Mouse (Mus musculus): ENCODE results near the gene Sec11a. TPM values are rescaled to one million over a fixed set of nuclear protein-coding genes. Genes with fewer than 3 reads are reported as not detected.
"Not testable (repeated sequence)": the region's sequence is repeated elsewhere in the genome, so short reads cannot be mapped to it uniquely, and the experiment has no call there.

Gene Sec11a
- polyA plus RNA-seq, 1 experiment, result 112 TPM

- no peak for TF ChIP-seq FOSL1 (IDR thresholded peaks at IDR 0.05; ENCODE audit: insufficient read depth, low read length, poor library complexity, severe bottlenecking)
- no peak for TF ChIP-seq MYOG (IDR thresholded peaks at IDR 0.05; ENCODE audit: control insufficient read depth, extremely low read depth, insufficient read length)
- TF ChIP-seq MYOD1 (IDR thresholded peaks at IDR 0.05; ENCODE audit: control insufficient read depth, insufficient read length, low read depth), result no peak
- no peak for TF ChIP-seq MAX (IDR thresholded peaks at IDR 0.05)
- H3ac ChIP-seq (ENCODE audit: control insufficient read depth, insufficient read length, low read depth), result no peak overlapping the region
- no peaks in the 10 kb centered on the region for H3K36me3 ChIP-seq (ENCODE audit: control insufficient read depth, insufficient read depth)
- H3K4me3 ChIP-seq (ENCODE audit: insufficient read depth, poor library complexity, severe bottlenecking), result no peak overlapping the region
- H3K79me2 ChIP-seq (ENCODE audit: control insufficient read depth, insufficient read depth), result peaks cover 2% of the 10 kb centered on the region
- H3K27me3 ChIP-seq (ENCODE audit: control insufficient read depth, insufficient read depth, insufficient read length), result peaks cover 5% of the 10 kb centered on the region
- no peaks in the 10 kb centered on the region for H3K79me3 ChIP-seq (ENCODE audit: low read depth)
Measured at GRCm38 (mm10) chr7:80952140-80952539, 4.6 kb upstream of the Sec11a start.

GRCm38 (mm10) chr7:80951461-80951860, 3.9 kb upstream of the Sec11a start:
- H3K4me3 ChIP-seq (ENCODE audit: insufficient read depth, poor library complexity, severe bottlenecking), result no peak overlapping the region

GRCm38 (mm10) chr7:80939808-80940207, 7.8 kb downstream of the Sec11a start:
- TF ChIP-seq CTCF (IDR thresholded peaks at IDR 0.05; ENCODE audit: control insufficient read depth, insufficient read depth, insufficient read length), result no peak
- no peak for TF ChIP-seq FOSL1 (IDR thresholded peaks at IDR 0.05; ENCODE audit: insufficient read depth, low read length, poor library complexity, severe bottlenecking)
- TF ChIP-seq MYOG (IDR thresholded peaks at IDR 0.05; ENCODE audit: control insufficient read depth, extremely low read depth, insufficient read length), result no peak
- no peak for TF ChIP-seq MAX (IDR thresholded peaks at IDR 0.05)
- TF ChIP-seq USF1 (IDR thresholded peaks at IDR 0.05; ENCODE audit: low read depth), result no peak
- no peak for TF ChIP-seq CEBPB (IDR thresholded peaks at IDR 0.05; ENCODE audit: low read depth)
- no peak for TF ChIP-seq MYOD1 (IDR thresholded peaks at IDR 0.05; ENCODE audit: control insufficient read depth, insufficient read length, low read depth)
- H3K27me3 ChIP-seq (ENCODE audit: control insufficient read depth, insufficient read depth, insufficient read length), result no peaks in the 10 kb centered on the region
- H3ac ChIP-seq (ENCODE audit: control insufficient read depth, insufficient read length, low read depth), result no peak overlapping the region
- peaks cover 16% of the 10 kb centered on the region for H3K36me3 ChIP-seq (ENCODE audit: control insufficient read depth, insufficient read depth)
- peaks cover 73% of the 10 kb centered on the region for H3K79me3 ChIP-seq (ENCODE audit: low read depth)
- no peak overlapping the region for H3K4me3 ChIP-seq (ENCODE audit: insufficient read depth, poor library complexity, severe bottlenecking)
- peaks cover 77% of the 10 kb centered on the region for H3K79me2 ChIP-seq (ENCODE audit: control insufficient read depth, insufficient read depth)

More at GRCm38 (mm10) chr7:80951461-80951860, 3.9 kb upstream of the Sec11a start:
- no peaks in the 10 kb centered on the region for H3K36me3 ChIP-seq (ENCODE audit: control insufficient read depth, insufficient read depth)
- peaks cover 9% of the 10 kb centered on the region for H3K79me2 ChIP-seq (ENCODE audit: control insufficient read depth, insufficient read depth)
- H3ac ChIP-seq (ENCODE audit: control insufficient read depth, insufficient read length, low read depth), result no peak overlapping the region
- peaks cover 5% of the 10 kb centered on the region for H3K79me3 ChIP-seq (ENCODE audit: low read depth)
- peaks cover 5% of the 10 kb centered on the region for H3K27me3 ChIP-seq (ENCODE audit: control insufficient read depth, insufficient read depth, insufficient read length)
- no peak for TF ChIP-seq MYOD1 (IDR thresholded peaks at IDR 0.05; ENCODE audit: control insufficient read depth, insufficient read length, low read depth)
- TF ChIP-seq FOSL1 (IDR thresholded peaks at IDR 0.05; ENCODE audit: insufficient read depth, low read length, poor library complexity, severe bottlenecking), result no peak
- TF ChIP-seq CTCF (IDR thresholded peaks at IDR 0.05; ENCODE audit: control insufficient read depth, insufficient read depth, insufficient read length), result no peak
- TF ChIP-seq MYOG (IDR thresholded peaks at IDR 0.05; ENCODE audit: control insufficient read depth, extremely low read depth, insufficient read length), result no peak

- Histone ChIP-seq H3K36me3 (ENCODE audit: control insufficient read depth, insufficient read depth) (peaks cover 21% of the 10 kb centered on the region), H3K79me3 (ENCODE audit: low read depth) (peaks cover 53% of the 10 kb centered on the region), H3K79me2 (ENCODE audit: control insufficient read depth, insufficient read depth) (peaks cover 72% of the 10 kb centered on the region)
- not testable (repeated sequence) for H3ac ChIP-seq (ENCODE audit: control insufficient read depth, insufficient read length, low read depth); H3K27me3 ChIP-seq (ENCODE audit: control insufficient read depth, insufficient read depth, insufficient read length); H3K4me3 ChIP-seq (ENCODE audit: insufficient read depth, poor library complexity, severe bottlenecking)
Measured at GRCm38 (mm10) chr7:80937304-80937666, 10.3 kb downstream of the Sec11a start.

- Histone ChIP-seq H3K36me3 (ENCODE audit: control insufficient read depth, insufficient read depth) (peaks cover 21% of the 10 kb centered on the region), H3K79me2 (ENCODE audit: control insufficient read depth, insufficient read depth) (peaks cover 67% of the 10 kb centered on the region), H3K79me3 (ENCODE audit: low read depth) (peaks cover 48% of the 10 kb centered on the region)
- not testable (repeated sequence) for H3ac ChIP-seq (ENCODE audit: control insufficient read depth, insufficient read length, low read depth); H3K4me3 ChIP-seq (ENCODE audit: insufficient read depth, poor library complexity, severe bottlenecking); H3K27me3 ChIP-seq (ENCODE audit: control insufficient read depth, insufficient read depth, insufficient read length)
Measured at GRCm38 (mm10) chr7:80936617-80937303, 10.8 kb downstream of the Sec11a start.

- peaks cover 38% of the 10 kb centered on the region for H3K79me3 ChIP-seq (ENCODE audit: low read depth)
- peaks cover 63% of the 10 kb centered on the region for H3K79me2 ChIP-seq (ENCODE audit: control insufficient read depth, insufficient read depth)
- H3K27me3 ChIP-seq (ENCODE audit: control insufficient read depth, insufficient read depth, insufficient read length), result no peaks in the 10 kb centered on the region
- H3K4me3 ChIP-seq (ENCODE audit: insufficient read depth, poor library complexity, severe bottlenecking), result no peak overlapping the region
- peaks cover 22% of the 10 kb centered on the region for H3K36me3 ChIP-seq (ENCODE audit: control insufficient read depth, insufficient read depth)
- TF ChIP-seq MYOG (IDR thresholded peaks at IDR 0.05; ENCODE audit: control insufficient read depth, extremely low read depth, insufficient read length), result no peak
- no peak for TF ChIP-seq CTCF (IDR thresholded peaks at IDR 0.05; ENCODE audit: control insufficient read depth, insufficient read depth, insufficient read length)
- TF ChIP-seq MAX (IDR thresholded peaks at IDR 0.05), result no peak
- TF ChIP-seq MYOD1 (IDR thresholded peaks at IDR 0.05; ENCODE audit: control insufficient read depth, insufficient read length, low read depth), result no peak
- no peak for TF ChIP-seq USF1 (IDR thresholded peaks at IDR 0.05; ENCODE audit: low read depth)
- TF ChIP-seq FOSL1 (IDR thresholded peaks at IDR 0.05; ENCODE audit: insufficient read depth, low read length, poor library complexity, severe bottlenecking), result no peak
- TF ChIP-seq CEBPB (IDR thresholded peaks at IDR 0.05; ENCODE audit: low read depth), result no peak
- H3ac ChIP-seq (ENCODE audit: control insufficient read depth, insufficient read length, low read depth), result no peak overlapping the region
Measured at GRCm38 (mm10) chr7:80935834-80936233, 11.7 kb downstream of the Sec11a start.

Measured in C2C12 (cell line).